Mouse (Mus musculus): ENCODE measurements at regions not wholly inside any gene's neighbourhood (a gene's known extent, or its start where the extent isn't known, plus 50 kb on each side); places are given as distances from the start of the nearest gene placed in this dataset.

DNA sequence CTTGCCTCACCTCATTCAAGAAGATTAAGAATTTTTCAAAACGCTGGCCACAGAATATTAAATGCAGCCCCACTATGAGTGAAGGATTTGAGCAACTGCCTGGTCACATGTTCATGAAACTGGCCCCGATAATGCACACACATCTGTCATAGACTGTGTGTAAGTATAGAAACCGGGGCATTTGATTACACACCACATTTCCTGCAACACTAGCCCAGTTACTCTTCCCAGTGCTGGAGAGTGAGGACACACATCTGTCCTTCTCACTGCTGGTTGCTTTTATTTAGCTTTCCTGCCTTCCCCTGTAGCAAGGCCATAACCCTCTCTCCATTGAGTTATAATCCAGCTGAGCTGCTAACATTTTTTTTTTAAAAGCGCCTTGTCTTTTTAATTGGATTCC, 581.4 kb downstream of the Epha4 start:
- no peaks in the 10 kb centered on the region for H3K9me3 ChIP-seq
- 0 out of 2 replicates have a peak, but pooled peaks cover 3% of the 10 kb centered on the region for H3K4me1 ChIP-seq
- H3K27ac ChIP-seq, result no peak overlapping the region
- H3K9ac ChIP-seq, result no peak overlapping the region
- no peak overlapping the region for H3K4me2 ChIP-seq
- no peak for ATAC-seq (ENCODE audit: borderline replicate concordance, extremely low read depth, low FRiP score, low TSS enrichment)
- no peak overlapping the region for H3K4me3 ChIP-seq
- H3K27me3 ChIP-seq, result no peaks in the 10 kb centered on the region
- no peaks in the 10 kb centered on the region for H3K36me3 ChIP-seq
- WGBS, result 54% methylated on average over 4 of the region's 4 CpGs

DNA sequence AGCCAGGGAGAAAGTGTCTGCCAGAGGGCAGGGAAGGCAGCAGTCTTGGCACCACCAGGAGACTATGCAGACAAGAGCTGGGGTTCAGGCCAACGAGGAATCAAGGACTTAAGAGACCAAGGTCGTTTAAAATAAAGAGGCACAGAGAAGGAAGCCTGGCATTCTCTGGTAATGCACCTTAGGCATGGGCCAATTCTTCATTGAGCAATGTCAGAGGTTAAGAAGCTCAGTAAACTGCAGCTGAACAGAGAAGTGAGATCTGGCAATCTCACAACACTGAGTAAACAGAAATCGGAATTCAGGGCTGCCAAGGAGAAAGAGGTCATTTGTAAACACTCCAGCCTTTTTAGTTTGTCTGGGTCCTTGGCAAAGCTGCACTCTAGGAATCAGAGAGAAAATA, 572.2 kb downstream of the Epha4 start:
- Histone ChIP-seq H3K9me3 (no peaks in the 10 kb centered on the region), H3K27ac (peak overlapping the region; percentile 24; the same call in 1 of the 2 replicates), H3K4me1 (peaks cover 22% of the 10 kb centered on the region), H3K36me3 (no peaks in the 10 kb centered on the region), H3K27me3 (no peaks in the 10 kb centered on the region), H3K4me3 (no peak overlapping the region), H3K4me2 (no peak overlapping the region; the same call in 1 of the 2 replicates), H3K9ac (no peak overlapping the region)
- peak; percentile 92 for ATAC-seq (ENCODE audit: borderline replicate concordance, extremely low read depth, low FRiP score, low TSS enrichment)
- WGBS, result 2% methylated on average over 3 of the region's 3 CpGs

DNA sequence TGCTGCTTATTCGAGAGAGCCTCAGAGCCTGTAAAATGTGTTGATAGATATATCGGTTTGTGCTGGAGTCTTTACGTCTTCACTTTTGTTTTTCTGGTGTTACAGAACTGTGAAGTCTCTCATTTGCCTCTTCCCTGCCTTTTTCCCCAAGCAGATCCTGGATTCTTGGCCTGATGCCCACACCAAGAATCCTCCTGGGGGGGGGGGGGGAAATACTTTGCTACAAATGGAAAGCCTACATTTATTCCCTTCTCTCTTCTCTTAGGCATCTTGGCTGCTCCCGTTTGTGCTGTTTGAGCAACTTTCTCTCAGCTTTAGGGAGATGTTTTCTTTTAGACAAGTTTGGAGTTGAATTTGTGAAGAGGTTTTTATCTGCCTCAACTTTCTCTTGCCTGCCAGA, 570.8 kb downstream of the Epha4 start:
- H3K9me3 ChIP-seq, result no peaks in the 10 kb centered on the region
- H3K36me3 ChIP-seq, result no peaks in the 10 kb centered on the region
- 0 out of 2 replicates have a peak overlapping the region, but pooled peaks have one; percentile 5 for H3K27ac ChIP-seq
- 57% methylated on average over 4 of the region's 4 CpGs for WGBS
- H3K4me1 ChIP-seq, result peaks cover 22% of the 10 kb centered on the region
- H3K9ac ChIP-seq, result no peak overlapping the region
- no peak overlapping the region for H3K4me3 ChIP-seq
- ATAC-seq (ENCODE audit: borderline replicate concordance, extremely low read depth, low FRiP score, low TSS enrichment), result no peak
- no peaks in the 10 kb centered on the region for H3K27me3 ChIP-seq
- H3K4me2 ChIP-seq, result no peak overlapping the region

DNA sequence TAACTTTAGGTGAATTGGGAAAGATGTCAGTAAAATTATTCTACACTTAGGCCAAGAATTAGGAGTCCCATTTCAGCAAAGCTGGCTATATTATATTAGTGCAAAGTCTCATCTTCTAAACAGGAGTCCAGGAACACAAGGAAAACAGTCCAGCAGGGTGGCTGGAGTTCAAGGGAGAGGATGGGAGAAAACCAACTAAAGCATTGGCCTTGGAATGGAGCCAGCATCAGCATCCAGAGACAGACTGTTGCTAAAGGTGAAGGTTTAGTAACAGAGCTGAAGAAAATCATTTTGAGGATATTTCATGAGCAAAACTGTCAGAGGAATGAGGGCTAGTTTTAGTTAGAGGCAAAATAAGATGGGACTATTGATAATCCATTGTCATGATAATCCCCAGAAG, 559.9 kb downstream of the Epha4 start:
- Histone ChIP-seq H3K4me1 (no peaks in the 10 kb centered on the region), H3K4me2 (no peak overlapping the region), H3K9ac (no peak overlapping the region), H3K4me3 (no peak overlapping the region), H3K27me3 (no peaks in the 10 kb centered on the region), H3K9me3 (no peaks in the 10 kb centered on the region), H3K36me3 (no peaks in the 10 kb centered on the region), H3K27ac (no peak overlapping the region)
- ATAC-seq (ENCODE audit: borderline replicate concordance, extremely low read depth, low FRiP score, low TSS enrichment), result no peak

DNA sequence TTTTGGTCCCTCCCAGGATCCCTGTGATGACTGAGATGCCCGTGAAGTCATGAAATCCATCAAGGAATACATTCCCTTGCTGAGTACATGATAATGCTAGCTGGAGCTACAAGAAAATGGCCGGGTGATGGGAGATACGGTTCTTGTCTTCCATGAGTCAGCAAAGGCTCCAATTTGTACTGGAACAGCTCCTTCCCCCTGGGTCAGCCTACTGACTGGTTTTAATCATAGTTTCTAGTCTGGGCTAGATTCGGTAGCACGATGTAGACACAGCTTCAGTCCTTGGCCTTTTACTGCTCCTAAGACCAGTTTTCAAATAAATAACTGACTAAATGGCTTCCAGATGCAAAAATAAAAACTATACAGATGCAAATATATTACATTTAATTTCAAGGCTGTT, 557.5 kb downstream of the Epha4 start:
- Histone ChIP-seq H3K27ac (no peak overlapping the region), H3K4me1 (no peaks in the 10 kb centered on the region), H3K9me3 (no peaks in the 10 kb centered on the region), H3K9ac (no peak overlapping the region), H3K4me3 (no peak overlapping the region), H3K4me2 (no peak overlapping the region), H3K36me3 (no peaks in the 10 kb centered on the region), H3K27me3 (no peaks in the 10 kb centered on the region)
- 58% methylated on average over 5 of the region's 5 CpGs for WGBS
- no peak for ATAC-seq (ENCODE audit: borderline replicate concordance, extremely low read depth, low FRiP score, low TSS enrichment)

DNA sequence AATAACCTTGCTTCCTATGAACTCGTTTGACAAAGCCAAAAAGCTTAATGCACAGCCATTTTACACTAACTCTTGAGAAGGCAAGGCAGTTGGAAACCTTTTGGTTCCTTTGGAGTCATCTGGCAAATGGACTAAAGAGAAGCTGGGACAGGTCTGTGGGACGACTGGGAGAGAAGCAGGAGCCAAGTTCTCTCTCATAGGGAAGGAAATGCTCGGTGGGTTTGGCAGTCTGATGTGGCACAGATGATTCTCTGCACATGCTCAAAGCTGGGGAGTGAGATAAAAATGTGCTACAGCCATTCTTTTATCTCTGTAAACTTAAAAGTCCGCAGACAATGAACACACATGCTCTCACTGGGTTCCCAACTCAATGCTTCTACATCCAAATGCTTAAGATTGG, 556.2 kb downstream of the Epha4 start:
- no peak for ATAC-seq (ENCODE audit: borderline replicate concordance, extremely low read depth, low FRiP score, low TSS enrichment)
- Histone ChIP-seq H3K4me1 (no peaks in the 10 kb centered on the region), H3K4me3 (no peak overlapping the region), H3K27me3 (no peaks in the 10 kb centered on the region), H3K36me3 (no peaks in the 10 kb centered on the region), H3K9me3 (no peaks in the 10 kb centered on the region), H3K27ac (no peak overlapping the region), H3K4me2 (no peak overlapping the region), H3K9ac (no peak overlapping the region)
- WGBS, result 55% methylated on average over 4 of the region's 4 CpGs

DNA sequence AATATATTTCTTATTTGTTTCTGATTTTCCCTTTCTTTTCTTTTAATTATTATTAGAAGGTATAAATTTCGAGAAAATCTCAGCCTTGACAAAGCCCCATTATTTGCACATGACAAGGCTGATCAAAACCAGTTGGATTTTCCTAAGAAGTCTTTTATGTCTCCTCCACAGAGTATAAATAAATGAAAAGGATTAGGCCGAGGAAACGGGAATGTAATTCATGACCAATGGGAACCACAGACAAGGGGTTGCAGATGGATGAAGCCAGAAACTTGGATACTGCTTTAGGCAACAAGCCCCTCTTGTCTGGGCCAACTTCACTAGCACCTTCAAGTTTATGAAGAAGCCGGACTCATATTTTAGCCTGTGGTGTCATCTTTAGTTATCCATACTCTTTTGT, 542.4 kb downstream of the Epha4 start:
- Histone ChIP-seq H3K4me1 (peaks cover 14% of the 10 kb centered on the region), H3K27me3 (no peaks in the 10 kb centered on the region), H3K9ac (no peak overlapping the region), H3K9me3 (no peaks in the 10 kb centered on the region), H3K36me3 (no peaks in the 10 kb centered on the region), H3K27ac (no peak overlapping the region), H3K4me2 (no peak overlapping the region), H3K4me3 (no peak overlapping the region)
- no peak for ATAC-seq (ENCODE audit: borderline replicate concordance, extremely low read depth, low FRiP score, low TSS enrichment)
- WGBS, result 62% methylated on average over 4 of the region's 4 CpGs

DNA sequence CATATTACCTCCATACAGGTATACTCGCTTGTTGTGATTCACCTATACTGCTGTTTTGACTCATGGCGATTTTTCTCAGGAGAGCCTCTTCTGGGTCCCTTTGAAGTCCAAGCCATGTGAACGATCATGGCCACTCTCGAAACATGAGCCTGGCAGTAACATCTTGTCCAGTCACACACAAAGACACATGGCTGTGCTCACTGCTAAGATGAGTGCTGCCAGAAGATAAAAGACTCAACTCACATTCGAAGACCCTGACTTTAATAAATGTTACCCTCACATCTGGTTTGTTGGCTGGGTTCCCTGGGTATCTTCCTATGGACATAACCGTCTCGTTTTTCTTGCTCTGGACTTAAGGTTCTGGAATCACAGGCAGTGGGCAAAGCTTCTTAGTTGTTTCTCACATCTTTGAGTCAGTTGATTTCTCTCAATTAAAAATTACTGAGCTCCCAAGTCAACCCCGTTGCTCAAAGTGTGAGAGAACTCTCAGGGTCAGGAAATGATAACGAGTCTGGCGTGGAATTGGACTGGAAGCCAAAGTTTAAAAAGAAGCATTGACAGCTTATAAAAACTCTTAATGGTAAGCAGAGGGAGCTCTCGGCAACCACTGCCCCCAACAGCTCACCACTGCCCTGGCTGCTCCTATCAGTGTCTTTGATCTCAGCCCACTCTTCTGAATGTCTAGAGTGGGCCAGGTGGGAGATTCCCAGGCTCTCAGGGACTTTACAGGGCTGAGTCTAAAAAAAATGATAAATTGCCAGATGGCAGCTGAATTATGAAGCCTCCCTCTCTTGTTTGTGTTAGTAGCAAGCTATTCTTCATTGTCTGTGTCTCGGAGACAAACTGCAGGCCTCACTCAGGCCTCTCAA, 539.6 kb downstream of the Epha4 start:
- Histone ChIP-seq H3K4me1 (peaks cover 14% of the 10 kb centered on the region), H3K36me3 (no peaks in the 10 kb centered on the region), H3K9ac (no peak overlapping the region), H3K27me3 (no peaks in the 10 kb centered on the region), H3K4me3 (no peak overlapping the region), H3K4me2 (no peak overlapping the region), H3K9me3 (no peaks in the 10 kb centered on the region), H3K27ac (0 out of 2 replicates have a peak overlapping the region, but pooled peaks have one; percentile 30)
- peak; percentile 64; the same call in 1 of the 2 replicates for ATAC-seq (ENCODE audit: borderline replicate concordance, extremely low read depth, low FRiP score, low TSS enrichment)
- 25% methylated on average over 12 of the region's 12 CpGs for WGBS

DNA sequence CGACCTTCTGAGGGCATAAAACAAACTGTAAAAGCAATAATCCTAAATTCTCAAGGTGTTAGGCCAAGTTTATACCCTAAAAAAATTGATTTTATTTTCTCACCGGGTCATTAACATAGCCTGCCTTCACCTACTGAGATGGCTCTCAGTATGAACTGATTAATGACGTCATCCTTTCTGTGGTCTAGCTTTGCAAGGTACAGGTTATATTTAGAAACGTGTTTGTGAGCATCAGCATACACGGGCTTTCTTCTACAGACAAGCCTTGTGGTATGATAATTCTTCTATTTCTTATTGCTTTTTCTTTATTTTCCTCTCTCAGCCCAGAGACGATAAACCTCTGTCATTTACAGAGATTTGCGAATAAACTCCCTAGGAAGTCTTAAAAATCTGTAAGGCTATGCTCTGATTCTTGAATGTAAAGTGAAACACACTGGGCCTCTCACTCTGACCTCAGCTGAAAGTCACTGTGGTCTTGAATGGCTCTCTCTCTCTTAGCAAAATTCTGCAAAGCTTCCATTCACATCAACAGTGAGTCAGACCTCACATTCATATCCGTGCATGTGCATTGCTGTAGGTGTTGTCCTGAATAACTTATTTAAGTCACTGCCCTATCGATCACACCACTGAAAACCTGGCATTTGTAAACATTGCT, 534.3 kb downstream of the Epha4 start:
- Histone ChIP-seq H3K4me1 (peaks cover 10% of the 10 kb centered on the region), H3K36me3 (no peaks in the 10 kb centered on the region), H3K4me2 (no peak overlapping the region), H3K4me3 (no peak overlapping the region), H3K9me3 (no peaks in the 10 kb centered on the region), H3K27ac (no peak overlapping the region), H3K9ac (no peak overlapping the region), H3K27me3 (no peaks in the 10 kb centered on the region)
- no peak for ATAC-seq (ENCODE audit: borderline replicate concordance, extremely low read depth, low FRiP score, low TSS enrichment)
- 69% methylated on average over 9 of the region's 9 CpGs for WGBS

DNA sequence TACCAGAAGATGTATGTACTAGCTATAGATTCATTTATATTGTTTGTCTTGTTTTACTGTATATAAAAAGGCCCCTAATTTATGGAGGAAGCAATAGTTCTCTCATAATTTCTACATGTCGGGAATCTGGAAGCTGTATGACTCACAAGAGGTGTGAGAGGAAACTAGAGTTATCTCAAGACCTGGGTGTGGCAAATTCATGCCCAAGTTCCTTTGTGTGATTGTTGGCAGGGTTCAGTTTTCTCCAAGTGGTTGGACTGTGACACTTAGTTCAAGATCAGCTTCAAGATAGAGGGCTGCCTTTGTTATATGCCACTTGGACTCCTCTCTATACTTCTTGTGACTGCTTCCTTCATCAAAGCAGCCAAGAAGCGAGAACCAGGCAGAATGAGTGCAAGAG, 521.1 kb downstream of the Epha4 start:
- no peaks in the 10 kb centered on the region for H3K36me3 ChIP-seq
- no peak overlapping the region for H3K27ac ChIP-seq
- 50% methylated on average over 2 of the region's 2 CpGs for WGBS
- H3K4me3 ChIP-seq, result no peak overlapping the region
- H3K4me2 ChIP-seq, result no peak overlapping the region
- H3K9ac ChIP-seq, result no peak overlapping the region
- H3K4me1 ChIP-seq, result no peaks in the 10 kb centered on the region
- ATAC-seq (ENCODE audit: borderline replicate concordance, extremely low read depth, low FRiP score, low TSS enrichment), result no peak
- no peaks in the 10 kb centered on the region for H3K27me3 ChIP-seq
- H3K9me3 ChIP-seq, result no peaks in the 10 kb centered on the region

DNA sequence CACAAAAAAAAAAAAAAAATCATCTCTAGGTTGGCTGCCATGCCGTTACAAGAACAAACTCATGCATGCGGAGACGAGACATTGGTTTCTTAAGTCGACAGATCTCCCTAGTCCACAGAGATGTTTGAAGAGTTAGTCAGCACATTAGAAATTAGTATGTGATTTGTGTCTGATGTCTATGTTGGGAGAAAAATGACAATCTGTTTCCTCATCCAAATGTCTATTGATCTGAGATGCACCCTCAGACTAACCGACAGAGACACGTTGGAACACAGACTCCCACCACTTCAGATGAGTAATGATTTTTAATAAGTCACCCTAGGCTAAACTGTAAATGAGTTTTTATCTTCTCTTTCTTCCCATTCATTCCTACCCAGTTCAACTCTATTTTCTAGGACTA, 506.9 kb downstream of the Epha4 start:
- 66% methylated on average over 6 of the region's 6 CpGs for WGBS
- H3K4me1 ChIP-seq, result 0 out of 2 replicates have a peak, but pooled peaks cover 4% of the 10 kb centered on the region
- H3K36me3 ChIP-seq, result no peaks in the 10 kb centered on the region
- no peaks in the 10 kb centered on the region for H3K9me3 ChIP-seq
- no peak for ATAC-seq (ENCODE audit: borderline replicate concordance, extremely low read depth, low FRiP score, low TSS enrichment)
- no peak overlapping the region for H3K4me2 ChIP-seq
- no peak overlapping the region for H3K4me3 ChIP-seq
- no peak overlapping the region for H3K9ac ChIP-seq
- H3K27ac ChIP-seq, result no peak overlapping the region
- H3K27me3 ChIP-seq, result no peaks in the 10 kb centered on the region

DNA sequence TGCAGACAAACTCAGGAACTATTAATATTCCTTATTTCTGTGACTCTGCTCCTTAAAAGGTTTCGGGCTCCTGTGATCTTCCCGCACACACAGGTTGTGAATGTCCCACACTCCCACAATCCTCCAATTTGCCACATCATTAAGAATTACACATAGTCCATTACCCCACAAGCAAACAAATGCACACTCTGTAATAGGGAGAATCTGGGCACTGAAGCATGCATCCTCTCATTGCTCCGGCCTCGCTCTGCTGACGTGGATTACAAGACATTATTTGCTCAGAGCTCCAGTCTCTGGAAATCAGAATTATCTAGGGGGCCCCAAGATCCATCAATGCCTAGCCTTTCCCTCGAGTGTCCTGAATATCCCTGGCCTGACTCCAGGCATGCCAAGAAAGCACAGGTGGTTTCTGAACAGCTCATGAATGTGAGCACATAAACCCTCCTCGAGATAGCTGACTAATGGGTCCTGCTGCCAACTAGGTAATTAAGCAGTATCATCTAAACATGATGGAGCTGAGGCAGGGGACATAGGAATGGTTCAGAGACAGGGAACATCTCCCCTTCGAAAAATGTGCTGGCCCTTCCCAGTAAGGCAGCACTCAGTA, 504.2 kb downstream of the Epha4 start:
- ATAC-seq (ENCODE audit: borderline replicate concordance, extremely low read depth, low FRiP score, low TSS enrichment), result no peak
- 63% methylated on average over 8 of the region's 8 CpGs for WGBS
- no peak overlapping the region for H3K4me3 ChIP-seq
- no peak overlapping the region for H3K27ac ChIP-seq
- H3K36me3 ChIP-seq, result no peaks in the 10 kb centered on the region
- H3K4me2 ChIP-seq, result no peak overlapping the region
- no peaks in the 10 kb centered on the region for H3K27me3 ChIP-seq
- no peak overlapping the region for H3K9ac ChIP-seq
- 0 out of 2 replicates have a peak, but pooled peaks cover 4% of the 10 kb centered on the region for H3K4me1 ChIP-seq
- no peaks in the 10 kb centered on the region for H3K9me3 ChIP-seq

All from lung, embryonic 15.5 days (tissue).